Mouse (Mus musculus): ENCODE results near the gene Iqsec1. TPM values are rescaled to one million over a fixed set of nuclear protein-coding genes. Genes with fewer than 3 reads are reported as not detected.

Gene Iqsec1
- polyA plus RNA-seq, 1 experiment from 2014 or later = 29.5 TPM

DNA sequence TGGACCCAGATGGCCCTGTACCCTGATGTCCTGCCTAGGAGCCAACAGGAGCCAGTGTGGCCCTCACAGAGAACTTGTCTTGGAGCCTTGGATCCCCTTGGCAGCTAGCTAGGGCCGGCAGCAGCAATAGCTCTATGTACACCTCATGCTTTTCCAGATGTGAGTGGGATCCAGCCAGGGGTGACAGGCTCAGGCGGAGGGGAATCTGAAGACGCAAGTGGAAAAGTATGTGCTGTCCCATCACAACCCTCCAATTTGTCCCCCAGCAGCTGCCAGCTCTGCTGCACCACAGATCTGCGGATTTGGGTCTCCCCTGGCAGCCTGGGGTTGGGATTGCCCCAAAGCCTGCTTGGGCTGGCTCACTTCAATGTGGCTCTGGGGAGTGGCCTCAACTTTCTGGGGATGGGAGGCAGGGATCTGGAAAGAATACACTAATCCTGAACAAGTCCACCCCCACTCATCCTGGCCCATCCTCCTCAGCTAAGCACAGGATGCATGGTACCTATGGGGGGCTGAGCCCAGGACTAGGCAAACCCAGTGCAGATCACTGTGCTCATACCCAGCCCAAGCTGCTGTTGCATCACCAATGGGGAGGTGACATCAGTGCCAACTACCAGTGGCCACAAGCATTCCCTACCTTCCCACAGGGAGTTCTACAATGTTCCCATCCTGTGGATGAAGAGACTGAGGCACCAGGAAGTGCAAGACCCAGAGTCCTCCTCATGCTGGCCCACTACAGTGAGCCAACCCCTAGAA, 227.0 kb downstream of the Iqsec1 start:
- H3K9ac ChIP-seq (replicated peaks; ENCODE audit: low read length) = no peak overlapping the region
- no peaks in the 10 kb centered on the region for H3K27me3 ChIP-seq (ENCODE audit: control insufficient read depth, insufficient read depth, low read length)
- H3K27ac ChIP-seq (replicated peaks; ENCODE audit: low read depth, low read length) = no peak overlapping the region
- ATAC-seq (ENCODE audit: low FRiP score, low TSS enrichment) (no peak), DNase-seq (no peak)
- no peak overlapping the region for H3K4me3 ChIP-seq (replicated peaks; ENCODE audit: low read depth, low read length)
- no peaks in the 10 kb centered on the region for H3K36me3 ChIP-seq (ENCODE audit: control insufficient read depth, insufficient read depth, low read length)
- peaks cover 35% of the 10 kb centered on the region for H3K4me1 ChIP-seq (ENCODE audit: control insufficient read depth, insufficient read depth, low read length)
- H3K9me3 ChIP-seq (ENCODE audit: control insufficient read depth, low read length) = no peaks in the 10 kb centered on the region
- 92% methylated on average over 4 of the region's 4 CpGs for WGBS
- H3K4me2 ChIP-seq (ENCODE audit: low read length) = no peak overlapping the region

DNA sequence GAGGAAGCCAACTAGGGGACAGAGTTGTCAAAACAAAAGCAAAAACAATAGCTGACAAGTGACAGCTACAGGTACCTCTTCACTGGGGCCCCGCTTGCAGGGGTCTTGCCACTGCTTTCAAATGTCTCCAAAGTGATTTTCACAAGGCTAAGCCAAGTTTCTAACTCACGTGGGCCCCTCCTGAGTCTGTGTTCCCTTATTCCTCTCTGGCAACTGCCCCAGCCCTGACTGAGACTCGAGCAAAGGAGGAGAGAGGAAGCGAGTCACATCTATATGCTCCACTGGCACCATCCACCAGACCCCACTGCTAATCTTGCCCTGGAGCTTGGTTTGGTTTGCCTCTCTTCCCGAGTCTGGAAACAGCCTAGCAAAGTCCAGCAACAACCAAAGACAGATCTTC, 227.6 kb downstream of the Iqsec1 start:
- Histone ChIP-seq H3K9ac (replicated peaks; ENCODE audit: low read length) (no peak overlapping the region), H3K4me1 (ENCODE audit: control insufficient read depth, insufficient read depth, low read length) (peaks cover 35% of the 10 kb centered on the region), H3K27me3 (ENCODE audit: control insufficient read depth, insufficient read depth, low read length) (no peaks in the 10 kb centered on the region), H3K4me2 (ENCODE audit: low read length) (no peak overlapping the region), H3K4me3 (replicated peaks; ENCODE audit: low read depth, low read length) (no peak overlapping the region), H3K27ac (replicated peaks; ENCODE audit: low read depth, low read length) (no peak overlapping the region), H3K36me3 (ENCODE audit: control insufficient read depth, insufficient read depth, low read length) (no peaks in the 10 kb centered on the region), H3K9me3 (ENCODE audit: control insufficient read depth, low read length) (no peaks in the 10 kb centered on the region)
- WGBS = 61% methylated on average over 5 of the region's 5 CpGs
- no peak for ATAC-seq (ENCODE audit: low FRiP score, low TSS enrichment)
- DNase-seq = no peak

DNA sequence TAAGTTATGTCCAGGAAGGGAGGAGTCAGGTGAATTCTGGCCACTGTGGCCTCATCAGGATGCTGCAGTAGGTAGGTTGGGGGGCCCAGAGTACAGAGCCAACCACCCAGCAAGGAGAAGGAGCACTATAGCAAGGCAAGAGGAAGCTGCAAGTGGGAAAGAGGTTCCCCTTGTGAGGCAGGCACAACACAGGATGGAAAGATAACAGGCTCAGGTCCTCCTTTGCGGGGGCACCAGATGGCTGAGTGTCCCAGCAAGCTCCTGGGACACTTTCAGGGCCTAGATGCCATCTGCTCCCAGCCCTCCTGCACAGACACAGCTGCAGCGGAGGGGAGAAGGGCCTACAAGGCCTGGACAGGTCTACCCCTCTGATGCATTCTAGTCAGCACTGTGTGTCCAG, 228.7 kb downstream of the Iqsec1 start:
- peak overlapping the region; percentile 62 for H3K27ac ChIP-seq (replicated peaks; ENCODE audit: low read depth, low read length)
- no peak overlapping the region; the same call in 1 of the 2 replicates for H3K9ac ChIP-seq (replicated peaks; ENCODE audit: low read length)
- peak; percentile 55 for DNase-seq
- H3K4me2 ChIP-seq (ENCODE audit: low read length) = no peak overlapping the region
- H3K27me3 ChIP-seq (ENCODE audit: control insufficient read depth, insufficient read depth, low read length) = no peaks in the 10 kb centered on the region
- ATAC-seq (ENCODE audit: low FRiP score, low TSS enrichment) = peak; percentile 55; the same call in 1 of the 2 replicates
- H3K4me1 ChIP-seq (ENCODE audit: control insufficient read depth, insufficient read depth, low read length) = peaks cover 30% of the 10 kb centered on the region
- 47% methylated on average over 2 of the region's 2 CpGs for WGBS
- H3K9me3 ChIP-seq (ENCODE audit: control insufficient read depth, low read length) = no peaks in the 10 kb centered on the region
- no peaks in the 10 kb centered on the region for H3K36me3 ChIP-seq (ENCODE audit: control insufficient read depth, insufficient read depth, low read length)
- no peak overlapping the region for H3K4me3 ChIP-seq (replicated peaks; ENCODE audit: low read depth, low read length)

DNA sequence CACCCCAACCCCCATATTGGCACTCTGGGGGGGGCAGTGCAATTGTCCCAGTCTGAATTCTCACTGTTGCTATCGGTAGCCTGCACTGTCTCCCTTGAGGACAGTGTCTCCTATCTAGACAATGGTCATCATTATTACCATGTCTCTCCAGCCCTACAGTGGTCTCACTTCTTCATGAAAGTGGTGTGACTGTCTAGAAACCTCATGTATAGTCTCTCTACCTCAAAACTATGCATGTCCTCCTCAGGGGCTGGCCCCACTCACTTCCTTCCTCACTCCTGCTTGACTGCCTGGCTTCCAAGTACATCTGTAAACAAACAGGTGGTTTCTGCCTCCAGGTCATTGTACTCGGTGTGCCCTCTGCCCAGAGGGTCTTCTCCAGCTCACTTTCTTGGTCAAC, 230.3 kb downstream of the Iqsec1 start:
- Histone ChIP-seq H3K36me3 (ENCODE audit: control insufficient read depth, insufficient read depth, low read length) (no peaks in the 10 kb centered on the region), H3K4me2 (ENCODE audit: low read length) (no peak overlapping the region), H3K27me3 (ENCODE audit: control insufficient read depth, insufficient read depth, low read length) (no peaks in the 10 kb centered on the region), H3K4me1 (ENCODE audit: control insufficient read depth, insufficient read depth, low read length) (peaks cover 21% of the 10 kb centered on the region), H3K27ac (replicated peaks; ENCODE audit: low read depth, low read length) (no peak overlapping the region), H3K9ac (replicated peaks; ENCODE audit: low read length) (no peak overlapping the region), H3K4me3 (replicated peaks; ENCODE audit: low read depth, low read length) (no peak overlapping the region), H3K9me3 (ENCODE audit: control insufficient read depth, low read length) (no peaks in the 10 kb centered on the region)
- DNase-seq (no peak), ATAC-seq (ENCODE audit: low FRiP score, low TSS enrichment) (no peak)
- WGBS = 82% methylated on average over 2 of the region's 2 CpGs

DNA sequence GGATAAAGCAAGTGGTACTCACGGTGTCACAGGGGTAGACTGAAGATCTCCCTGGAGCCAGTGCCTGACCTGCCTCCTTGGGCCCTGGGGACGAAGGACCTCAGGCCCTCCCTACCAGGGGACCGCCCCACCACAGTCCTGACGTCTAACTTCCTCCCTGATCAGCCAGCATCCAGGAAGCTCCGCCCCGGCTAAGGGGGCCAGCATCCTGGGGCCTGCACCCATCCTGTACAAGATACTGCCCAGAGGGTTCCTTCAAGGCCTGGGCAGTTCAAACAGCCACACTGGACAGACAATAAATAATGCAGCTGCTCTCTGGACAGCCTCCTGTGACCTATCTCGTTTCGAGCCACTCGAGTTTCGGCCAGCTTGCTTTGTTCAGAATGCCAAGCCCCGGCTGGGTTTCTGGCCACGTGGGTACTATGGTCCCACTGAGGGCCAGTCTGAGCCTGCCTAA, 231.0 kb downstream of the Iqsec1 start:
- Histone ChIP-seq H3K4me1 (ENCODE audit: control insufficient read depth, insufficient read depth, low read length) (peaks cover 21% of the 10 kb centered on the region), H3K27ac (replicated peaks; ENCODE audit: low read depth, low read length) (no peak overlapping the region), H3K36me3 (ENCODE audit: control insufficient read depth, insufficient read depth, low read length) (no peaks in the 10 kb centered on the region), H3K9ac (replicated peaks; ENCODE audit: low read length) (no peak overlapping the region), H3K4me3 (replicated peaks; ENCODE audit: low read depth, low read length) (no peak overlapping the region), H3K9me3 (ENCODE audit: control insufficient read depth, low read length) (no peaks in the 10 kb centered on the region), H3K4me2 (ENCODE audit: low read length) (no peak overlapping the region), H3K27me3 (ENCODE audit: control insufficient read depth, insufficient read depth, low read length) (no peaks in the 10 kb centered on the region)
- DNase-seq (no peak), ATAC-seq (ENCODE audit: low FRiP score, low TSS enrichment) (no peak)
- WGBS = 76% methylated on average over 12 of the region's 12 CpGs

DNA sequence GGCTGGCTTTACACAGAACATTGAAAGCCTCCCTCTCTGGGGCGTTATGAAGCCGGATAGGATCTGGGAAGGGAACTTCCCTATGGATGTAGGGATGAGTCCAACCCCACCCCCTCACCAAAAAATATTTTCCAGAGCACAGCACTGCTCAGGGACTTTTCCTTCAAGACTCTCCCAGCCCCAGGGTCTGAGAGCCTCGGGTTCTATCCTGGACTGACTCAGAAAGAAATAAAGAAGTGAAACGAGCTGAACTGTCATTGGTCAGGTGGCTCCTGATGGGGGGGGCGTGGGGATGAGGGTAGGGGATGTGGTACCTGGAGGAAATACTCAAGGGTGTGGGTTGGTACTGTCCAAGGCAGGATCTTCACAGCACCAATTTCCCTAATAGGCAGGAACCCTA, 231.9 kb downstream of the Iqsec1 start:
- ATAC-seq (ENCODE audit: low FRiP score, low TSS enrichment) = no peak
- no peak overlapping the region for H3K9ac ChIP-seq (replicated peaks; ENCODE audit: low read length)
- 86% methylated on average over 5 of the region's 5 CpGs for WGBS

DNA sequence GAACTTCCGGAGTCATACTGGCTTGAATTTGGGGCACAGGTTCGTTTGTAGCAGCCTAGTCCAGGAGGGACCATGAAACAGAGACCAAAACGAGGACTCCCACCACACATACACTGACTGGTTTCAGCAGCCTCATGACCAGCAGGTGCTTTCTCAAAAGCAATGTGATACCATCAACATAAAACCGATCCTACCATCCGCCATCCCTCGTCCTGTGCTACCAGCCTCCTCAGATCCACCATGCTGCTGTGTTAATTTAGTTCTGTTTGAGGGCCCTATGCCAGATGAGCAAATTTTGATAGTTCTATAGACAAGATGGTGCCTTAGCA, 232.9 kb downstream of the Iqsec1 start:
- H3K4me1 ChIP-seq (ENCODE audit: control insufficient read depth, insufficient read depth, low read length) = peaks cover 15% of the 10 kb centered on the region
- H3K9me3 ChIP-seq (ENCODE audit: control insufficient read depth, low read length) = no peaks in the 10 kb centered on the region
- no peak overlapping the region for H3K4me3 ChIP-seq (replicated peaks; ENCODE audit: low read depth, low read length)
- no peak overlapping the region for H3K9ac ChIP-seq (replicated peaks; ENCODE audit: low read length)
- WGBS = 89% methylated on average over 6 of the region's 6 CpGs
- H3K27me3 ChIP-seq (ENCODE audit: control insufficient read depth, insufficient read depth, low read length) = no peaks in the 10 kb centered on the region
- DNase-seq (no peak), ATAC-seq (ENCODE audit: low FRiP score, low TSS enrichment) (no peak)
- no peak overlapping the region for H3K27ac ChIP-seq (replicated peaks; ENCODE audit: low read depth, low read length)
- no peaks in the 10 kb centered on the region for H3K36me3 ChIP-seq (ENCODE audit: control insufficient read depth, insufficient read depth, low read length)
- H3K4me2 ChIP-seq (ENCODE audit: low read length) = no peak overlapping the region

More for the DNA sequence above, 231.9 kb downstream of the Iqsec1 start:
- Histone ChIP-seq H3K9me3 (ENCODE audit: control insufficient read depth, low read length) (no peaks in the 10 kb centered on the region), H3K4me2 (ENCODE audit: low read length) (no peak overlapping the region), H3K4me3 (replicated peaks; ENCODE audit: low read depth, low read length) (no peak overlapping the region), H3K4me1 (ENCODE audit: control insufficient read depth, insufficient read depth, low read length) (peaks cover 18% of the 10 kb centered on the region), H3K27me3 (ENCODE audit: control insufficient read depth, insufficient read depth, low read length) (no peaks in the 10 kb centered on the region), H3K36me3 (ENCODE audit: control insufficient read depth, insufficient read depth, low read length) (no peaks in the 10 kb centered on the region), H3K27ac (replicated peaks; ENCODE audit: low read depth, low read length) (no peak overlapping the region)
- DNase-seq = no peak

DNA sequence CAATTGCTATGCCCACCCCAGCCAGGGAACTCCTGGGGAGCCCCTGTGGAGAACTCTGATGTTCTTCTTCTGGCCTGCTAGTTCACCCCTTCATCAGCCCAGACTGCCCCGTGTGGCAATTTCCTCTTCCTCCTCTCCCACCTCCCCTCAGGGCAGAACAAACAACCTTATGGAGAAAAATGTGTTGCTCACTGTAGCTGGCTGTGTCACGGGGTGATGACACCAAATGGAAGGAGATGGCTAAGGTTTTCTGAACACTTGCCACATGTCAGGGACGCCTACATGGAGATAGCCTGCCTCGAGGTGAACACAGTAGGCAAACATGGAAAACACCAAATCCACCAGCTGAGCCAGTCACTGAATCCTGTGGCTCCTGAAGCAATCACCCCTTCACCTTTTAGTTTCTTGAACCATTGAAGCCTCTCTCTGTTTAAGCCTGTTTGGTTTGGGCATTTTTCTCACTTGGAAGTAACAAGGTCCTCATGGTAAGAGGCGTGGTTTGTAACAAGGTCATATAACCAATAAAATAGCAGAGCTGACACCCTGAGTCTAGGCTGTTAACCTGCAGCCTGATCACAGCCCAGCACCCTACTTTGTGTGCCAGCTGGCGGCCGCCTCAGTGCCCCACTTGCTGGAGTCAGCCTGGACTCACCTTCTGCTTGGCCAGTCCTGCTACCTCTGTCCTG, 233.4 kb downstream of the Iqsec1 start:
- H3K9ac ChIP-seq (replicated peaks; ENCODE audit: low read length) = no peak overlapping the region
- H3K27ac ChIP-seq (replicated peaks; ENCODE audit: low read depth, low read length) = no peak overlapping the region
- no peak overlapping the region for H3K4me3 ChIP-seq (replicated peaks; ENCODE audit: low read depth, low read length)
- H3K27me3 ChIP-seq (ENCODE audit: control insufficient read depth, insufficient read depth, low read length) = no peaks in the 10 kb centered on the region
- H3K4me2 ChIP-seq (ENCODE audit: low read length) = no peak overlapping the region
- no peak for DNase-seq
- no peaks in the 10 kb centered on the region for H3K36me3 ChIP-seq (ENCODE audit: control insufficient read depth, insufficient read depth, low read length)
- 88% methylated on average over 7 of the region's 7 CpGs for WGBS
- ATAC-seq (ENCODE audit: low FRiP score, low TSS enrichment) = no peak
- no peaks in the 10 kb centered on the region for H3K9me3 ChIP-seq (ENCODE audit: control insufficient read depth, low read length)
- peaks cover 9% of the 10 kb centered on the region for H3K4me1 ChIP-seq (ENCODE audit: control insufficient read depth, insufficient read depth, low read length)

DNA sequence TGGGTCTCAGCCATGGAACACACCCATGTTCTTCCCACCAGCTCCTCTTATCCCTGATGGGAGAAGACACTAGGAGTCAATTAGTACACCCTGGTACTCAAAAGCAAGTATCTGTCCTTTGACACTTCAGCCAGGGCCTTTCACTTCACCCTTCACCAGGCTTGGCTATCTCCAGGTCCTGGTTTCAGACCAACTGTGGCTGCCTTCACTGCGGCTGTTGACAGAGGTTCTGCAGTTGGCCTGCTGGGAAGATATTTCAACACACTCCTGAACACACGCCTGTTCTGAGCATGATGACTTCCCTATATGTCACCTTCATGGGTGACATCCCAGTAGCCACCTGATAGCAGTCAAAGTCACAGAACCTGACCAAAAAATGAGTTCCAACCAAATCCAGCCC, 234.4 kb downstream of the Iqsec1 start:
- 94% methylated on average over 2 of the region's 2 CpGs for WGBS
- H3K27me3 ChIP-seq (ENCODE audit: control insufficient read depth, insufficient read depth, low read length) = no peaks in the 10 kb centered on the region
- DNase-seq = no peak
- no peak overlapping the region for H3K4me2 ChIP-seq (ENCODE audit: low read length)
- no peak overlapping the region for H3K27ac ChIP-seq (replicated peaks; ENCODE audit: low read depth, low read length)
- no peaks in the 10 kb centered on the region for H3K4me1 ChIP-seq (ENCODE audit: control insufficient read depth, insufficient read depth, low read length)
- H3K9ac ChIP-seq (replicated peaks; ENCODE audit: low read length) = no peak overlapping the region
- ATAC-seq (ENCODE audit: low FRiP score, low TSS enrichment) = no peak
- H3K36me3 ChIP-seq (ENCODE audit: control insufficient read depth, insufficient read depth, low read length) = no peaks in the 10 kb centered on the region
- H3K4me3 ChIP-seq (replicated peaks; ENCODE audit: low read depth, low read length) = no peak overlapping the region
- H3K9me3 ChIP-seq (ENCODE audit: control insufficient read depth, low read length) = no peaks in the 10 kb centered on the region

Measured in midbrain, embryonic 14.5 days (tissue).